Mouse (Mus musculus): ENCODE data around the gene Fh1.

DNA sequence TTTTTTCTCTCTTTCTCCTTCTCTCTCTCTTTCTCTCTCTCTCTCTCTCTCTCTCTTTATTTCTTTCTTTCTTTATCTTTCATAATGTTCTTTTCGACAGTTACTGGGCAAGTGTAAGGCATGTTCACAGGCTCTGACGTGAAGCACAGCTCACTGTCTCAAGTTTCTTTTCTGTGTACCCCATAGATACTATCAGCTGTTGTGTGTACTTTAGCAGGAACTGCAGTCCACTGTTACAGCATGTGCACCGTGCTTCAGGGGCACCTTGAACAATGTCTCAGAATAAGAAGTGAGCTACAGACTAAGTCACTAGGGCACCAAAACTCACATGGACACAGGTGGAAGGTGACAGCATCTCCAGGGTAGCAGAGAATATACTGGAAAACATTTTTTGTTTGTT lies 73.0 kb downstream of the Fh1 start:
- TF ChIP-seq EP300 (IDR thresholded peaks at IDR 0.05) (no peak), CTCF (IDR thresholded peaks at IDR 0.05) (no peak)
